Mouse (Mus musculus) 416B (cell line): ENCODE results near the gene Wwc2.

Source experiments
- DNase-seq: peaks from one replicate; pipeline ENCODE4 v3.0.0; 2011; ENCODE audit warnings: low read depth

The Wwc2 gene

GRCm38 (mm10) chr8:47990911-47991820, at the start of gene Wwc2:
TSS of gene Wwc2 (minus strand) at chr8:47990924.
- peak; percentile 86 for DNase-seq

- DNase-seq = no peak
Observed at GRCm38 (mm10) chr8:48038261-48038934, 47.7 kb upstream of the Wwc2 start.

GRCm38 (mm10) chr8:48032046-48032445, 41.3 kb upstream of the Wwc2 start:
- DNase-seq = no peak

GRCm38 (mm10) chr8:48030667-48031066, 39.9 kb upstream of the Wwc2 start:
- DNase-seq = no peak

- DNase-seq = no peak
Observed at GRCm38 (mm10) chr8:48026796-48027195, 36.1 kb upstream of the Wwc2 start.

- peak; percentile 45 for DNase-seq
Observed at GRCm38 (mm10) chr8:48023206-48023605, 32.5 kb upstream of the Wwc2 start.

- peak; percentile 45 for DNase-seq
Observed at GRCm38 (mm10) chr8:48019737-48020136, 29.0 kb upstream of the Wwc2 start.

GRCm38 (mm10) chr8:48016538-48016937, 25.8 kb upstream of the Wwc2 start:
- DNase-seq = peak; percentile 85

- no peak for DNase-seq
Observed at GRCm38 (mm10) chr8:48014386-48014785, 23.7 kb upstream of the Wwc2 start.

- DNase-seq = no peak
Observed at GRCm38 (mm10) chr8:48013281-48013680, 22.6 kb upstream of the Wwc2 start.

- DNase-seq = peak; percentile 46
Observed at GRCm38 (mm10) chr8:48011871-48012270, 21.1 kb upstream of the Wwc2 start.

GRCm38 (mm10) chr8:48010977-48011376, 20.3 kb upstream of the Wwc2 start:
- DNase-seq = no peak

- no peak for DNase-seq
Observed at GRCm38 (mm10) chr8:48009399-48009798, 18.7 kb upstream of the Wwc2 start.

GRCm38 (mm10) chr8:48008936-48009335, 18.2 kb upstream of the Wwc2 start:
- DNase-seq = no peak

GRCm38 (mm10) chr8:48006869-48007268, 16.1 kb upstream of the Wwc2 start:
- peak; percentile 86 for DNase-seq

GRCm38 (mm10) chr8:48002551-48002950, 11.8 kb upstream of the Wwc2 start:
- DNase-seq = no peak

GRCm38 (mm10) chr8:48001395-48001794, 10.7 kb upstream of the Wwc2 start:
- no peak for DNase-seq

GRCm38 (mm10) chr8:47996712-47997111, 6.0 kb upstream of the Wwc2 start:
- DNase-seq = no peak

- no peak for DNase-seq
Observed at GRCm38 (mm10) chr8:47996126-47996525, 5.4 kb upstream of the Wwc2 start.

GRCm38 (mm10) chr8:47995391-47995790, 4.7 kb upstream of the Wwc2 start:
- DNase-seq = no peak

- no peak for DNase-seq
Observed at GRCm38 (mm10) chr8:47994618-47995274, 4.0 kb upstream of the Wwc2 start.

GRCm38 (mm10) chr8:47990386-47990772, 345 bp downstream of the Wwc2 start:
- DNase-seq = peak; percentile 94
